Comparison of ENCODE assay signal across 8 mouse cellular contexts in genomic region chr9:120603512-120603908, GRCm38 (mm10). TPM values are rescaled to one million over a fixed set of nuclear protein-coding genes. Genes with fewer than 3 reads are reported as not detected.
DNase-seq lines count a peak whose midpoint lies in the region; ATAC-seq and TF ChIP-seq lines count a peak whose summit lies in the region.

No protein-coding gene starts in this region.

- H3K27me3 ChIP-seq in heart, embryonic 16.5 days (ENCODE audit: control insufficient read depth, insufficient read depth, low read length) = no peaks in the 10 kb centered on the region
- no peaks in the 10 kb centered on the region for H3K27me3 ChIP-seq in embryonic facial prominence, embryonic 13.5 days
- no peaks in the 10 kb centered on the region for H3K27me3 ChIP-seq in hindbrain, embryonic 14.5 days (ENCODE audit: control insufficient read depth, insufficient read depth, low read length)
- H3K27me3 ChIP-seq in midbrain, postnatal 0 days (ENCODE audit: insufficient read depth, low read length) = no peaks in the 10 kb centered on the region

- peaks cover 5% of the 10 kb centered on the region for H3K4me1 ChIP-seq in heart, embryonic 16.5 days (ENCODE audit: control insufficient read depth, insufficient read depth, low read length)
- H3K4me1 ChIP-seq in embryonic facial prominence, embryonic 13.5 days = peaks cover 33% of the 10 kb centered on the region
- peaks cover 12% of the 10 kb centered on the region for H3K4me1 ChIP-seq in hindbrain, embryonic 14.5 days (replicated peaks; ENCODE audit: control insufficient read depth, insufficient read depth, low read length)
- no peaks in the 10 kb centered on the region for H3K4me1 ChIP-seq in midbrain, postnatal 0 days (ENCODE audit: insufficient read depth, low read length)

- no peak overlapping the region for H3K9ac ChIP-seq in heart, embryonic 16.5 days (ENCODE audit: low read length)
- H3K9ac ChIP-seq in embryonic facial prominence, embryonic 13.5 days = peak overlapping the region; percentile 51
- H3K9ac ChIP-seq in hindbrain, embryonic 14.5 days = peak overlapping the region; percentile 44; the same call in 1 of the 2 replicates
- H3K9ac ChIP-seq in midbrain, postnatal 0 days (replicated peaks; ENCODE audit: low read length, poor library complexity, severe bottlenecking) = no peak overlapping the region

- H3K27ac ChIP-seq in heart, embryonic 16.5 days (ENCODE audit: low read length) = no peak overlapping the region
- H3K27ac ChIP-seq in embryonic facial prominence, embryonic 13.5 days = peak overlapping the region; percentile 90
- H3K27ac ChIP-seq in hindbrain, embryonic 14.5 days = no peak overlapping the region
- H3K27ac ChIP-seq in midbrain, postnatal 0 days (ENCODE audit: low read depth, low read length) = no peak overlapping the region

- 32% methylated on average over 9 of the region's 10 CpGs for WGBS in heart, embryonic 16.5 days
- 6% methylated on average over 10 of the region's 10 CpGs for WGBS in embryonic facial prominence, embryonic 13.5 days
- 16% methylated on average over 10 of the region's 10 CpGs for WGBS in hindbrain, embryonic 14.5 days
- WGBS in midbrain, postnatal 0 days = 17% methylated on average over 10 of the region's 10 CpGs

- peak overlapping the region; percentile 47 for H3K4me2 ChIP-seq in heart, embryonic 16.5 days (ENCODE audit: low read depth, low read length)
- H3K4me2 ChIP-seq in embryonic facial prominence, embryonic 13.5 days = peak overlapping the region; percentile 54
- peak overlapping the region; percentile 19 for H3K4me2 ChIP-seq in hindbrain, embryonic 14.5 days (replicated peaks)
- H3K4me2 ChIP-seq in midbrain, postnatal 0 days (ENCODE audit: low read depth, low read length, poor library complexity, severe bottlenecking) = peak overlapping the region; percentile 31

- H3K4me3 ChIP-seq in heart, embryonic 16.5 days (ENCODE audit: low read length) = no peak overlapping the region
- peak overlapping the region; percentile 17 for H3K4me3 ChIP-seq in embryonic facial prominence, embryonic 13.5 days
- no peak overlapping the region for H3K4me3 ChIP-seq in hindbrain, embryonic 14.5 days (replicated peaks; ENCODE audit: low read length)
- no peak overlapping the region for H3K4me3 ChIP-seq in midbrain, postnatal 0 days (ENCODE audit: low read depth, low read length)

- TF ChIP-seq CTCF in midbrain, postnatal 0 days (IDR thresholded peaks at IDR 0.05) = no peak

- no peak for ATAC-seq in heart, embryonic 16.5 days (replicated peaks; ENCODE audit: extremely low read depth, insufficient read depth, low FRiP score)
- ATAC-seq in embryonic facial prominence, embryonic 13.5 days (ENCODE audit: insufficient number of reproducible peaks, insufficient read depth, low FRiP score, low TSS enrichment, low read depth) = peak; percentile 44; the same call in 1 of the 2 replicates
- no peak for ATAC-seq in hindbrain, embryonic 14.5 days (ENCODE audit: low FRiP score)
- no peak for ATAC-seq in midbrain, postnatal 0 days (ENCODE audit: low FRiP score)

- DNase-seq in heart, postnatal 36 days = no peak
- DNase-seq in hindbrain, embryonic 14.5 days (ENCODE audit: low spot score) = no peak
- no peak for DNase-seq in midbrain, postnatal 0 days (ENCODE audit: low spot score)
- DNase-seq in gastrocnemius, postnatal 14 days = no peak
- no peak for DNase-seq in left cerebral cortex, adult 18-20 months (ENCODE audit: low spot score in 2 of 2)
- DNase-seq in layer of hippocampus, postnatal 14 days (ENCODE audit: low spot score in 2 of 2) = no peak

- H3K36me3 ChIP-seq in heart, embryonic 16.5 days (ENCODE audit: control insufficient read depth, insufficient read depth) = no peaks in the 10 kb centered on the region
- 0 out of 2 replicates have a peak, but pooled peaks cover 4% of the 10 kb centered on the region for H3K36me3 ChIP-seq in embryonic facial prominence, embryonic 13.5 days
- H3K36me3 ChIP-seq in hindbrain, embryonic 14.5 days (replicated peaks; ENCODE audit: control insufficient read depth, insufficient read depth) = no peaks in the 10 kb centered on the region
- no peaks in the 10 kb centered on the region for H3K36me3 ChIP-seq in midbrain, postnatal 0 days (ENCODE audit: insufficient read depth, low read length)

- intact Hi-C loops in heart, postnatal 36 days (cut with DNase I) = loop anchor here (2.0 to 10.0 kb wide), 10 partner anchors 55 to 611 kb away; no protein-coding TSS in a partner anchor
- intact Hi-C loops in gastrocnemius, postnatal 14 days (cut with DNase I; ENCODE audit: low total_unique reads) = loop anchor here (5.0 to 10.0 kb wide), 2 partner anchors 331 to 639 kb away; no protein-coding TSS in a partner anchor

- peaks cover 14% of the 10 kb centered on the region for H3K9me3 ChIP-seq in heart, embryonic 16.5 days (replicated peaks; ENCODE audit: control insufficient read depth, low read length)
- H3K9me3 ChIP-seq in embryonic facial prominence, embryonic 13.5 days = peaks cover 13% of the 10 kb centered on the region
- peaks cover 11% of the 10 kb centered on the region; the same call in 1 of the 2 replicates for H3K9me3 ChIP-seq in hindbrain, embryonic 14.5 days (ENCODE audit: control insufficient read depth, low read length)
- peaks cover 6% of the 10 kb centered on the region for H3K9me3 ChIP-seq in midbrain, postnatal 0 days (ENCODE audit: low read length)

RNA-seq across cellular contexts. Expression of gene Rpl14, which starts 32.3 kb away (rescaled TPM):
- 375 and 390 TPM in 2 replicates for polyA plus RNA-seq in heart, embryonic 16.5 days (2015; fragmentation: Nextera tagmentation; extraction: Ambion mirVana)
- total RNA-seq in heart, postnatal 36 days (2021) = 100 to 1,000 TPM; 283 to 295 TPM
- polyA plus RNA-seq in embryonic facial prominence, embryonic 13.5 days (2015; fragmentation: Nextera tagmentation; extraction: Ambion mirVana) = 771 and 950 TPM in 2 replicates
- polyA plus RNA-seq in hindbrain, embryonic 14.5 days (2014; fragmentation: Nextera tagmentation; extraction: Ambion mirVana) = 478 and 522 TPM in 2 replicates
- 261 and 287 TPM in 2 replicates for total RNA-seq in midbrain, postnatal 0 days (2014; rRNA removed)
- polyA plus RNA-seq in midbrain, postnatal 0 days (2015; fragmentation: Nextera tagmentation; extraction: Ambion mirVana) = 445 and 474 TPM in 2 replicates
- 100 to 1,000 TPM; 386 to 432 TPM for total RNA-seq in gastrocnemius, postnatal 14 days (2021)
- total RNA-seq in left cerebral cortex, adult 18-20 months (2021) = 100 to 1,000 TPM; 298 to 323 TPM
- total RNA-seq in layer of hippocampus, postnatal 14 days (2021) = 100 to 1,000 TPM; 266 to 268 TPM

Comparison
In these comparisons a context has a peak if more than half of its experiments do, and no peak if none do; other contexts are left out.
1. H3K9ac ChIP-seq: peak in embryonic facial prominence, embryonic 13.5 days (single experiment) and hindbrain, embryonic 14.5 days (single experiment); none in heart, embryonic 16.5 days (single experiment) and midbrain, postnatal 0 days (single experiment).
2. Peak in every context shown above with its lines, with median percentiles within 50 percentile points of each other: H3K4me2 ChIP-seq.